Mouse (Mus musculus) midbrain, embryonic 15.5 days (tissue): ENCODE data around the gene Nacc1. TPM values are rescaled to one million over a fixed set of nuclear protein-coding genes. Genes with fewer than 3 reads are reported as not detected.

Source experiments
- ATAC-seq: fragments of 200-750 bp; cut with Nextera tagmentation; replicated peaks from 2 replicates; pipeline ENCODE4 v1.8.0; 2017; ENCODE audit warnings: moderate TSS enrichment
- H3K27ac ChIP-seq: fragments of 300-500 bp; sonication (generic); 2 replicates; pipeline ENCODE4 v1.5.1; 2015; ENCODE audit warnings: mild to moderate bottlenecking, inconsistent platforms
- H3K27me3 ChIP-seq: fragments of 300-500 bp; sonication (generic); replicated peaks from 2 replicates; pipeline ENCODE4 v1.6.1; 2015; ENCODE audit warnings: inconsistent platforms
- H3K36me3 ChIP-seq: fragments of 300-500 bp; sonication (generic); replicated peaks from 2 replicates; pipeline ENCODE4 v1.6.1; 2015; ENCODE audit warnings: inconsistent platforms
- H3K4me1 ChIP-seq: fragments of 300-500 bp; sonication (generic); 2 replicates; pipeline ENCODE4 v1.6.1; 2015; ENCODE audit warnings: inconsistent platforms
- H3K4me2 ChIP-seq: fragments of 300-500 bp; sonication (generic); 2 replicates; pipeline ENCODE4 v1.6.1; 2015; ENCODE audit warnings: inconsistent platforms, mild to moderate bottlenecking, moderate library complexity
- H3K4me3 ChIP-seq: fragments of 300-500 bp; sonication (generic); 2 replicates; pipeline ENCODE4 v1.5.1; 2015; ENCODE audit warnings: mild to moderate bottlenecking, inconsistent platforms
- H3K9ac ChIP-seq: fragments of 300-500 bp; sonication (generic); 2 replicates; pipeline ENCODE4 v1.6.1; 2015; ENCODE audit warnings: mild to moderate bottlenecking, inconsistent platforms
- H3K9me3 ChIP-seq: fragments of 300-500 bp; sonication (generic); 2 replicates; pipeline ENCODE4 v1.6.1; 2016; ENCODE audit warnings: inconsistent platforms
- WGBS: fragments of 180-500 bp; shearing (Covaris S2); methylation state at CpG from one replicate; pipeline ENCODE4 v1.1.7; 2015; ENCODE audit warnings: mixed read lengths; 5-methylcytosine and 5-hydroxymethylcytosine counted together
- polyA plus RNA-seq: library from polyadenylated mRNA; unstranded; fragments of >200 nt; fragmentation: Nextera tagmentation; extraction: Ambion mirVana; gene quantifications from 2 replicates; pipeline ENCODE4 v1.2.1, GENCODE M21; 2015

The Nacc1 gene
- polyA plus RNA-seq, 1 experiment from 2014 or later: 16.3 TPM

DNA sequence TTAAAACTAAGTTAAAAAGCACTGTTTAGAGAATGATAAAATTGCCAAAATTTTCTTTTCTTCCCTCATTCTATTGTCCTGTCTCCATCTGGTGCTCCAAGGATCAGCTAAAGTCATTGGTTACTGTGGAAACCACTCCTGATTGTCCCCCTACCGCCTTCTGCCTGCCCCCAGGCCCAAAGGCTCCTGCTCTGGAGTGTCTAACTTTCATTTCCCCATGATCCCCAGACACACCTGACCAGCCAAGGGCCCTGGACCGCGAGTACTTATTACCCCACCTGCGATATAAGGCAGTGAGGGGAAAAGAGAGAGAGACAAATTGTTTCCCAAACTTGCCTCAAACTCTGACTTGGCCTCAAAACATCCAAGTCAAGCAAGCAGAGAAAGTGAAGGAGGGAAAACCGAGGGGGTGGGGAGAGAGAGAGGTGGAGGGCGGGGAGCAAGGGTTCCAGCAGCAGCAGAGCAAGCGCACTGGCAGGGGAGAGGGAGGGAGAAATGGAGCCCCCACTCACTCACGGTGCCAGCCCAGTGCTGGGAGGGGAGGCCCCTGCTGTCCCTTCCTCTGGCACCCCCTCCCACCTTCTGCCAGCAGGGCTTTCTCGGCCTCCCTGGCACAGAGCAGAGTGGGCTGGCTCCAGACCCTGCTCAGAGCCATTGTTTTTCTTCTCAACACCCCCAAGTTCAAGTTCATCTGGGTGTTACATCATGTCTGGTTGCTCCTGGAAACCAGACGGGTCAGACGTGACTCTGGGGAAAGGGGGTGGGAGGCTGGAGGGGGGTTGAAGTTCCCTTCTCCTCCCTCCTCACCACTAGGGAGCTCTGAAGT is 24.5 kb upstream of the Nacc1 start:
- no peak overlapping the region for H3K4me2 ChIP-seq
- H3K9ac ChIP-seq: no peak overlapping the region
- no peaks in the 10 kb centered on the region for H3K36me3 ChIP-seq
- ATAC-seq: peak; percentile 79
- H3K9me3 ChIP-seq: no peaks in the 10 kb centered on the region
- 12% methylated on average over 11 of the region's 11 CpGs for WGBS
- peaks cover 68% of the 10 kb centered on the region for H3K4me1 ChIP-seq
- H3K27me3 ChIP-seq: peaks cover 21% of the 10 kb centered on the region
- H3K4me3 ChIP-seq: no peak overlapping the region
- peak overlapping the region; percentile 73 for H3K27ac ChIP-seq

DNA sequence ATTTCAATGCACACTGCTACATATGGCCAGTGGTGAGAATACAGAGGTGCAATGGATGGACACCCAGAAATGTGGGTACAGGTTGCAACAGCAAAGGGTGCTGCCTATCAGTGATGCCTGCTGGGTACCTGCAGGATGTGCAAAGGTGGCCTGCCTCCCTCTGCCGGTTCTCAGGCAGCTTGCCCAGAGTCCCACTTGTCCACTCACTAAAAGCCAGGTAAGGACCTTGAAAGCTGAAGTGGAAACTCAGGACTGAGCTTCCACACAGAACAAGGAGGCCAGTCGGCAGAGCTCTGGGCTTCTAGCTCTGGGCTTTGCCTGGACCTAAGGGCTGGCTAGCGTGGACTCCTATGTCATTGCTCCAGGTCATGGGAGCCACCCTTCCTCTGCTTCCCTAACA is 23.6 kb upstream of the Nacc1 start:
- H3K27me3 ChIP-seq: peaks cover 27% of the 10 kb centered on the region
- H3K9me3 ChIP-seq: no peaks in the 10 kb centered on the region
- H3K36me3 ChIP-seq: no peaks in the 10 kb centered on the region
- no peak for ATAC-seq
- no peak overlapping the region for H3K9ac ChIP-seq
- no peak overlapping the region for H3K4me2 ChIP-seq
- H3K4me1 ChIP-seq: peaks cover 75% of the 10 kb centered on the region
- H3K4me3 ChIP-seq: no peak overlapping the region
- WGBS: 36% methylated on average over 3 of the region's 3 CpGs
- peak overlapping the region; percentile 73 for H3K27ac ChIP-seq

GRCm38 (mm10) chr8:84709931-84710330 is 22.3 kb upstream of the Nacc1 start:
- 94% methylated on average over 1 of the region's 1 CpGs for WGBS
- peaks cover 35% of the 10 kb centered on the region for H3K27me3 ChIP-seq
- H3K27ac ChIP-seq: peak overlapping the region; percentile 75
- ATAC-seq: no peak
- H3K9me3 ChIP-seq: no peaks in the 10 kb centered on the region
- H3K4me1 ChIP-seq: peaks cover 78% of the 10 kb centered on the region
- H3K4me3 ChIP-seq: no peak overlapping the region
- no peaks in the 10 kb centered on the region for H3K36me3 ChIP-seq
- no peak overlapping the region for H3K9ac ChIP-seq
- no peak overlapping the region for H3K4me2 ChIP-seq

DNA sequence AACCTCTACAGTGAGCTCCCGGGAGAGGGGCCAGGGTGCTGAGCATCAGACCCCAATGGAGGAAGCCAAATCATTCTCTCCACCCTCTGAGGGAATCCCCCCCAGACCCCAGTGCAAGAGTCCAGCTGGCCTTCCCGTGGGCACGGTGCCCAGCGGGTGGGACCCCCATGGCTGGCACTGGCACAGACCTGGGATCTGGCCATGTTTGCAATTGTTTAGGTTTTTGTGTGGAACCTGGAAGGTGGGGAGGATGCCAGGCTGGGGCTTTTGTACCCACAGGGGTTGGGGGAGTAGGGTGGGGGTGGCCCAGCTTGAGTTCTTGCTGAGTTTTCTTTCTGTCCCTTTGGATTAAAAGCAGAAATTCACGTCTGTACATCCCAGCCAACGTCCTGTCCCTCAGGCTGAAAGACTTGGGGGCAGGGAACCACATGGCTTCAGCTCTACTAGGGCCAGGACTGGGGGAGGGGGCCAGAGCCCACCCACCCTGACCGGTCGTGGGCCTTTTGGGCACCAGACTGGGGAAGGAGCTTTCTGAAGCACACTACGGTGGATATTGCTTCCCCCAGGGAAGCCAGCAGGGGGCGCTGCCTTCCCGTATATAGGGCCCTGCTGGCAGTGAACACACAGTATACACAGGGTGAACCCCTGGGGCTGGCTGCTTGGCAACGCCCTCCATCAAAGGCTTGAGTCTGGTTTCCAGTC is 21.3 kb upstream of the Nacc1 start:
- H3K4me1 ChIP-seq: peaks cover 80% of the 10 kb centered on the region

GRCm38 (mm10) chr8:84708071-84708541 is 20.4 kb upstream of the Nacc1 start:
- 2% methylated on average over 15 of the region's 15 CpGs for WGBS
- peaks cover 45% of the 10 kb centered on the region for H3K27me3 ChIP-seq
- peak overlapping the region; percentile 23; the same call in 1 of the 2 replicates for H3K4me2 ChIP-seq
- H3K36me3 ChIP-seq: no peaks in the 10 kb centered on the region
- peak overlapping the region; percentile 75 for H3K27ac ChIP-seq
- H3K9me3 ChIP-seq: no peaks in the 10 kb centered on the region
- no peak overlapping the region for H3K4me3 ChIP-seq
- no peak for ATAC-seq
- H3K9ac ChIP-seq: no peak overlapping the region
- H3K4me1 ChIP-seq: peaks cover 72% of the 10 kb centered on the region

More for the DNA sequence above, 21.3 kb upstream of the Nacc1 start:
- peak; percentile 73 for ATAC-seq
- Histone ChIP-seq H3K9ac (no peak overlapping the region), H3K36me3 (no peaks in the 10 kb centered on the region), H3K27ac (peak overlapping the region; percentile 75), H3K27me3 (peaks cover 38% of the 10 kb centered on the region), H3K4me2 (no peak overlapping the region), H3K4me3 (no peak overlapping the region), H3K9me3 (no peaks in the 10 kb centered on the region)
- 12% methylated on average over 12 of the region's 12 CpGs for WGBS

DNA sequence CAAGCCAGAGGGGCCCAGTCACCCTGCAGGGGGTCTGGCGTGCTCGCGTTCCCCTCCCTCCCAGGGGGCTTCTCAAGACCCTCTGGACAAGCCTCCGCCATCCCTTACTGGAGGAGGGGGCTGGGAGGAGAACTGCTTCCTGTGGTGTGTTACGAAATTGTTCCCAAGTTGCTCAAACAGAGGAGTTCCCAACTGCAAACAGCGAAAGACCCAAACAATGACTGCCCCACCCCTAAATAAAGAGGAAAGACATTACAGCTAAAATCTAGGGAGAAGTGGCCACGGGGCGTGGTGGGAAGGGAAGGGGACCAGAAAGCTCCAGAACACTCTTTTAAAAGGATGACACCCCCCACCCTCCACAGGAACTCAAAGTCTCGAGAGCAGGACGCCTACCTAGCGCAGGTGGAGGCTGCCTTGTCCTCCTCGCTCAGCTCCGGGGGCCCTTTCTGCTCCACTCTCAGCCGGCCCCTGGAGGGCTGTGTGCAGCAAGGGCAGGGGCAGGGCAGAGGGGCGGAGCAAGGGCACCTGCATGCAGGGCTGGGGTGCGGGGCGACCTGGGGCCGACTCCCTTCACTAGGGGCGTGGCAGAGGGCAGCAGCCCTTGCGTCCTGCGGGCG is 19.7 kb upstream of the Nacc1 start:
- Histone ChIP-seq H3K27me3 (peaks cover 53% of the 10 kb centered on the region), H3K9ac (no peak overlapping the region), H3K4me3 (no peak overlapping the region), H3K9me3 (no peaks in the 10 kb centered on the region), H3K36me3 (no peaks in the 10 kb centered on the region), H3K4me2 (peak overlapping the region; percentile 27), H3K27ac (peak overlapping the region; percentile 75), H3K4me1 (peaks cover 67% of the 10 kb centered on the region)
- WGBS: 8% methylated on average over 22 of the region's 22 CpGs
- no peak for ATAC-seq

DNA sequence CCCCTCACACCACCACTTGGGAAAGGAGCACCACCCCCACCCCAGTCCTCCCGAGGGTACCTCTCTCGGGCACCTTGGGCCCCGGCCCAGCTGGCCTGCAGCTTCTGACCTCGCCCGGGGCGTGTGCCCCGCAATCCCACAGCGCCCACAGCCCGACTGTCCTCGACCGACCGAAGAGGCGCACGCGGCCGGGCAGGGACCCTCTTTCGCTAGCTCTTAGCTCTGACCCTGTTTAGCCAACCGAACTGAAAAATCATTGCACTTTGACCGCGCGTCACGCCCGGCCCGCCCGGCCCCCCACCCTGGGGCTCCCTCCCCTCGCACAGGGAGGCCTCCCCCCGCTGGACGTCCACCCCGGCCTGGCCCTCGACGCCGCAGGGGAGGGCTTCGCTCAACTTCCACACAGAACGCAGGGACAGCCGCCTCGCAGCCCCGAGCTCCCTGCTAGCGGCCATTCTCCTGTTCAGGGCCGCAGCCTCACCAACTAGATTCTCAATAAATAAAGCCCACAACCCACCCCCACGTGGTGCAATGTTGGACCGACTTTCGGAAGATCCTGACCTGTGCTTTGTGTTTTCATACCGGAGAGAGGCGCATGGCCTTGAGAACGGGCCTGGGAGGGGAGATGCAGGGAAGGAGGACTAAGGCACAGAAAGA is 19.1 kb upstream of the Nacc1 start:
- Histone ChIP-seq H3K4me1 (peaks cover 61% of the 10 kb centered on the region), H3K4me2 (peak overlapping the region; percentile 27), H3K27me3 (peaks cover 59% of the 10 kb centered on the region), H3K9me3 (no peaks in the 10 kb centered on the region), H3K36me3 (no peaks in the 10 kb centered on the region), H3K4me3 (no peak overlapping the region), H3K9ac (no peak overlapping the region), H3K27ac (peak overlapping the region; percentile 75)
- WGBS: 6% methylated on average over 41 of the region's 45 CpGs
- no peak for ATAC-seq

GRCm38 (mm10) chr8:84705960-84706359 is 18.3 kb upstream of the Nacc1 start:
- Histone ChIP-seq H3K9ac (no peak overlapping the region), H3K36me3 (no peaks in the 10 kb centered on the region)

DNA sequence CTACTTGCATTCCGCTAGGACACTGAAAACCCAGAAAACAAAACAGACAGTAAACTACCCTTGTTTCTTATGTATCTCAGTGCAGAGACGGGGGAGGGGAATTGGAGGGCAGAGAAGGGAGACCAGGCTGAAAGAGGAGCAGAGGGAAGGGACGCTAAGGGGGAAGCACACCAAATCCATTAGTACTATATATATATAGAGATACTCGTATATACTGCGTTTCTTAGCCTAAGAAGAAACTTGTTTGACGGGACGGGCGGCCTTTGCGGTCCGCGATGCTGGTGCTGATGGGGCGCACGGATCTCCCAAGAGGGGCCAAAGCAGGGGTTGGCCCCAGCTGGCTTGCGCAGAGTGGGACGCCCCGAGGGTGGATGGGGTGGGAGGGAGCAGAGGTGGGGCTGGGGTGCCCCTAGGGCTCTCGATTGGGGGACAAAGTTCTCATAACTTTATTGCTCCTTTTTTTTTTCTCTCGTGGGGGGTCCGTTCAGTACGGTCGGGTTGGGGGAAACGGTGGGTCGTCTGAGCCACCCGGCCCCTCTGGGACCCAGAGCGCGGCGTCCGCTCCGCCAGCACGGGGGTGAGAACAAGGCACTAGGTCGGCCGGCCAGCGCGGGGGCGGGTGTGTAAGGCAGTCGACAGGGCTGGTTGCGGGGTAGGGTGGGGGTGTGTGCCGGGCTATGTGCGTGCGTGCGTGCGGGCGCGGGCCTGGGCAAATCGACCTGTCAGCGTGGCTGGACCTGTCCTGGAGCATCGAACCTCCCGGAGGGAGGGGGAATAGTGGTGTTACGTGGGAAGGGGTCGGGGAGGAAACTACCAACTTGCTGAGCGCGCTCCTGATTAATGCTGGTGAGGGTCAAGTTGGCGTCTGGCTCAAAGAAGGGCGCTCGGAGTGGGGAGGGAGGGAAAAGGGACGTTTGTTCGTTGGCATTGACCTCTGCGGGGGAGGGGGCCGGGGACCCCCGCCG is 17.5 kb upstream of the Nacc1 start:
- ATAC-seq: no peak
- H3K36me3 ChIP-seq: no peaks in the 10 kb centered on the region
- peaks cover 68% of the 10 kb centered on the region for H3K27me3 ChIP-seq
- peak overlapping the region; percentile 36 for H3K4me2 ChIP-seq
- H3K4me3 ChIP-seq: peak overlapping the region; percentile 13
- no peaks in the 10 kb centered on the region for H3K9me3 ChIP-seq
- peaks cover 55% of the 10 kb centered on the region for H3K4me1 ChIP-seq
- H3K9ac ChIP-seq: no peak overlapping the region
- peak overlapping the region; percentile 61 for H3K27ac ChIP-seq
- under 1% methylated on average over 59 of the region's 61 CpGs for WGBS

More at GRCm38 (mm10) chr8:84705960-84706359, 18.3 kb upstream of the Nacc1 start:
- Histone ChIP-seq H3K9me3 (no peaks in the 10 kb centered on the region), H3K27me3 (peaks cover 67% of the 10 kb centered on the region), H3K27ac (peak overlapping the region; percentile 75; the same call in 1 of the 2 replicates), H3K4me1 (peaks cover 58% of the 10 kb centered on the region), H3K4me3 (peak overlapping the region; percentile 13), H3K4me2 (peak overlapping the region; percentile 36)
- WGBS: 4% methylated on average over 12 of the region's 12 CpGs
- no peak for ATAC-seq

GRCm38 (mm10) chr8:84704356-84704755 is 16.7 kb upstream of the Nacc1 start:
- no peak for ATAC-seq

More at GRCm38 (mm10) chr8:84704356-84704755, 16.7 kb upstream of the Nacc1 start:
- no peaks in the 10 kb centered on the region for H3K9me3 ChIP-seq
- H3K27me3 ChIP-seq: peaks cover 68% of the 10 kb centered on the region
- no peak overlapping the region for H3K9ac ChIP-seq
- WGBS: 3% methylated on average over 16 of the region's 16 CpGs
- H3K4me3 ChIP-seq: 0 out of 2 replicates have a peak overlapping the region, but pooled peaks have one; percentile 9
- H3K27ac ChIP-seq: no peak overlapping the region
- H3K36me3 ChIP-seq: no peaks in the 10 kb centered on the region; the same call in 1 of the 2 replicates
- H3K4me2 ChIP-seq: peak overlapping the region; percentile 36; the same call in 1 of the 2 replicates
- peaks cover 48% of the 10 kb centered on the region for H3K4me1 ChIP-seq
